Mouse (Mus musculus): ENCODE measurements around the gene Pzp. TPM values are rescaled to one million over a fixed set of nuclear protein-coding genes. Genes with fewer than 3 reads are reported as not detected.

The Pzp gene
- polyA plus RNA-seq, 1 experiment from 2014 or later = not detected

Other genes with a start within 250 kb of the Pzp start
- gene Tead4, start 225.9 kb downstream of the Pzp start, polyA plus RNA-seq (2014; fragmentation: Nextera tagmentation; extraction: Ambion mirVana) = 0.39 and 1.7 TPM in 2 replicates
- gene Tulp3, start 170.9 kb downstream of the Pzp start, polyA plus RNA-seq (2014; fragmentation: Nextera tagmentation; extraction: Ambion mirVana) = 14.5 and 15.5 TPM in 2 replicates
- 176 and 178 TPM in 2 replicates for gene Rhno1, start 163.8 kb downstream of the Pzp start, polyA plus RNA-seq (2014; fragmentation: Nextera tagmentation; extraction: Ambion mirVana)
- gene Foxm1, start 163.8 kb downstream of the Pzp start, polyA plus RNA-seq (2014; fragmentation: Nextera tagmentation; extraction: Ambion mirVana) = 49.8 and 55.3 TPM in 2 replicates
- 0.25 and 0.44 TPM in 2 replicates for gene Tex52, start 151.3 kb downstream of the Pzp start, polyA plus RNA-seq (2014; fragmentation: Nextera tagmentation; extraction: Ambion mirVana)
- not detected in 2 replicates for gene Gm44596, start 151.2 kb downstream of the Pzp start, polyA plus RNA-seq (2014; fragmentation: Nextera tagmentation; extraction: Ambion mirVana)
- gene Nrip2, start 127.4 kb downstream of the Pzp start, polyA plus RNA-seq (2014; fragmentation: Nextera tagmentation; extraction: Ambion mirVana) = 2.2 and 2.7 TPM in 2 replicates
- 26.3 and 27.2 TPM in 2 replicates for gene Itfg2, start 101.8 kb downstream of the Pzp start, polyA plus RNA-seq (2014; fragmentation: Nextera tagmentation; extraction: Ambion mirVana)
- 559 and 584 TPM in 2 replicates for gene Fkbp4, start 88.0 kb downstream of the Pzp start, polyA plus RNA-seq (2014; fragmentation: Nextera tagmentation; extraction: Ambion mirVana)
- not detected in 2 replicates for gene A2ml1, start 54.9 kb upstream of the Pzp start, polyA plus RNA-seq (2014; fragmentation: Nextera tagmentation; extraction: Ambion mirVana)
- gene Klrb1a, start 96.8 kb upstream of the Pzp start, polyA plus RNA-seq (2014; fragmentation: Nextera tagmentation; extraction: Ambion mirVana) = not detected in 2 replicates
- gene Clec2h, start 135.7 kb upstream of the Pzp start, polyA plus RNA-seq (2014; fragmentation: Nextera tagmentation; extraction: Ambion mirVana) = not detected in 2 replicates
- not detected in 2 replicates for gene Klrb1, start 196.3 kb upstream of the Pzp start, polyA plus RNA-seq (2014; fragmentation: Nextera tagmentation; extraction: Ambion mirVana)

All from midbrain, embryonic 11.5 days (tissue).